Mouse (Mus musculus): Measurements from ENCODE around the gene Cerkl.

The Cerkl gene

DNA sequence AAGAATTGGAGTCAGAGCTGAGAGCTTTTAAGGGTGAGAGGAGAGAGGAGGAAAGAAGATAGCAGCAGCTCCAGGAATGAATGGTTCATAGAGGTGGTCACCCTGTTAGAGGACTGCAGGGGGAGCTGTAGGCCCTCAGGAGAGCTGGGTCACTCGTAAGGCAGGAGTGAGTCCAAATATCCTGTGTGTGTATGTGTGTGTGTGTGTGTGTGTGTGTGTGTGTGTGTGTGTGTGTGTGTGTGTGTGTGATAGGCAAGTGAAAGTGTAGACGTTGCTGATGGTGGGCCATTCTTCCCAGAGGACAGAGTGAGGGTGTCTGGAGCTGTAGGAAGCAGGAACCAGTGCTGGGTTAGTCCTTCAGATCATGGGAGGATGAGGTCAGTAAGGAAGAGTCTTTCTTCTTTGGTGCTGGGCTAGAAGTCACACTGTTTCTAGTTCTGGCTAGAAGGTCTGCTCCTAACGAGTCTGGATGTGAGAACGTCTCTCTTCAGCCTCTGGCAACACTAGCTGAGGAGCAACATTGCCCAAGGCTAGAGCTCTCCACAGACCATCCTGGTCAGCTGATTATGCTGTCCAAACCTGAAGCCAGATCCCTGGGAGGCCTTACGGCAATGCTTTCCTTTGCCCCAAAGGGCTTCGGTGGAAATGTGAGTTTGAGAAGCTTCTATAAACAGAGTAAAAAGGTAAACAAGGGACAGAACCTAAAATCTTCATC is 83.9 kb downstream of the Cerkl start:
- no peak for DNase-seq (ENCODE audit: low spot score)

DNA sequence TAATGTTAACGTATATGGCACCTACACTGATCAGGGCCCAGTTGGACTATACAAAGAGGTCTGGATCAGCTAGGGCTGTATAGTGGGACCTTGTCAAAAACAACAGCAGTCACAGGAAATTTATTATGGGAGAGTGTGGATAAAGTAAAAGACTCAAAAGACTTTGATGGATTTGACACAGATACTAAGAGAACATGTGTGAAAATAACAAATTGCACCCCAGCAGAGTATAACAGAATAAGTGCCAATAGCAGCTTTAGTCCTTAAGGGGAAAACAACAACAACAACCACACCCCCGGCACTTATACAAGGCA is 84.5 kb downstream of the Cerkl start:
- DNase-seq (ENCODE audit: low spot score) = no peak

DNA sequence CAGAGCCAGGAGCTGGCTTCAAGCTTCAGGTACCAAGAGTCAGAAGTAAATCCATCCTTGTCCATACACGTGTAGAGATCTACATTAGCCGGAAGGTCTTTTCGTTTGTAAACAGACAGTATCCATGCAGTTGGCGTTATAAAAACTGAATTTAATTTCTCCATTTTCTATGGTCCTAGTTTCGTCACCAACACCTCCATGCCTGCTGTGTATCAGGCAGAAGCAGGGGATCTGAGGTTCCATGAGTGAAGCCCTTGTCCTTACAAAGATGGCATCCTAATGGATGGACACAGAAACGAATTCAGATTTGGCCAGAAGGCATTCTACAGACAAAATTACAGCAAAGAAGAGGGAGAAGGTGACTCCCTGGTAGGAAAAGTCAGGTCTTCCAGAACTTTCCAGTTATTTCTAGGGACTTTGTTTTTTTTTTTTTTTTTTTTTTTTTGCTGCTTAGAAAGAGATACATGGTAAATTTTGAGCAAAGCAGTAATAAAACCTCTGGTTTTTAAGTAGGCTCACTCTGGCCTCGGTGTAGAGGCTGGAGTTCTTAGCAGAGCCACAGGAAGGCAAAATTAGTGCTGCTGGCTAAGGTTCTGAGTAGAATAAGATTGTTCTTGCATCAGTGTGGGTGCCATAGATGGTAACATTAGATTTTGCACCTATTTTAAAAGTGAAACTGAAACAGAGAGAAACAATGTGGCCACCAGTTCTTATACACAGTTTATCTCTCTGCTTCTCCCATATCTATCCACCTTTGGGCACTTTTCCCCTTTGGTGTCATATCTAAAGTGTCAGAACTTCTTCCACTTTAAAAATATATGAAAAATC is 85.0 kb downstream of the Cerkl start:
- DNase-seq (ENCODE audit: low spot score) = no peak

DNA sequence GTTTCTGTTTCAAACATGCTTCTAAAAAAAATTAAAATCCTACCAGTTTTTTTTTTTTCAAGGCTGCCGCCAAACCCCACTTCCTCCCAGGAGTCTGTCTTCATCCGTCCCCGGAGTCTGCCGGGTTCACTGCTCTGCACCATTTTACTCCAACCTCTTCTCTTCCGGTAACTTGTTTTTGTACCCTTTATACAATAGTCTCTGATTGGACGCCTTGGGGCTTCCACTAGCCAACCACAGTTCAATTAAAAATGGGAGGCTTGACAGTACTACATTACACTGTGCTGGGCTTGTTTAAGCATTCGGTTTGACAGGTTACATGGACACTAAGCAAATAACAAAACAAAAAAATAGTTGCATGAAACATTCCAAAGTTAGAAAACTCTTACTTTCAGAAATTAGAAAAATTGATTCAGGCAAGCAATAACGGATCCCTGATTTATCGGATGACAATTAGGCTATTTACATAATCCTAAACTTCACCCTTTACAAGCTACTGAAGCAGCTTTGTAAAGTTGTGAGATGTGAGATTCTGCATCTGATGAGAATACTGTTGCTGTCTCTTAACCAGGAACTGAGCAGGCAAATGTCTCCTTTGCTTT is 85.8 kb downstream of the Cerkl start:
- no peak for DNase-seq (ENCODE audit: low spot score)

DNA sequence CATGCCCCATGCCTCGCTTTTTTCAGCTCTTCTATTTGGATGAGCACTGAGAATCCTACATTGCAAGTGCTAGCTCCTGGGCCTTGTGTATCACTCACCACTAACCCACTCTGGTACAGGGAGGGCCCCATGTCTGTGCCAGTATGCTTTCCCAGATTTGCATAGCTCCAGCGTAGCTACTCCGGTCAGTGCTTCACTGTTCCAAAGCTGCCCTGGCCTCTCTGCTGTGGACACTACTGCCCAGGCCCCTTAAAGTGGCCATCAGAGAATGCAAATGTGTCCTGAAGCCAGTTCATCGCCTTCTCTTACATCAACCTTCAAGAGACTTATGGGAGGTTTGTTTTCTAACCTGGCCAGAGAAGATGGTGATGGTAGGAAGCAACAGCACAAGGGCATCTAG is 86.7 kb downstream of the Cerkl start:
- no peak for DNase-seq (ENCODE audit: low spot score)

DNA sequence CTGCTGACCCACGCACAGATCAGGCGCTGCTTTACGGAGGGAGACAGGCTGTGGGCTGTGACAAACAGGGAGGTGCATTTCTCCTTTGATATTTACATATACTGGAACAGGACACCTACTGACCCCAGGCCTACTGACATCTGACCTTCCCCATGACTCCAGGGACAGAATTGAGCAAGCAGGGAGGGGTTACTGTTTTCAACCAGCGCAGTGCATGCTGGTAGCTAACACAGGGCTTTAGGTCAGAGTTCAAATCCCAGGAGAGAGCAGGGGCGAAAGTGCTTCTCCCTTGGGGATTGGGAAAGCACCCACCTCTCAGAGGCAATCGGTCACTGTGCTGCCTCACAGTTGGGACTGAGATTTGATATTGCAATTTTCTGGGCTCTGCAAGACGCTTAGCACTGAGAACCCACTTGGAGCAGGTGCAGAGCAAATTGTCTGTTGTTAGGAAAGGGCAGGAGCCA is 87.5 kb downstream of the Cerkl start:
- DNase-seq (ENCODE audit: low spot score) = no peak

DNA sequence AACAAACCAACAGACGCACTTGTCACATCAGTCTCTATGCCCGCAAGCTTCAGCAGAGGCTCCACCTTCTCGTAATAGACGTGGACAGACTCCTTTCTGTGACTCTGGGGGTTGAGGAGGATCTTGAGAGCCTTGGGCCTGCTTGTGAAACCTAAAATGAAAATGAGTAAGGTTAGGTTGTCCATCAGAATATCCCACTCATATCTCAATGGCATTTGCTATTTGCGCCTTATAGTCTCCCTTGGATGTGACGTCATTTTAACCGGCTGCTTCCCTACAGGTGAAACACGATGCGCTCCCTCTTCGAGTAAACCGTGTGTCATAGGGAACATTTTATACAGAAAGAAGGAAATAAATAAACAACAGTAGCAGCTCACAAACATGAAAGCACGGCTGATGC is 87.9 kb downstream of the Cerkl start:
- no peak for DNase-seq (ENCODE audit: low spot score)

DNA sequence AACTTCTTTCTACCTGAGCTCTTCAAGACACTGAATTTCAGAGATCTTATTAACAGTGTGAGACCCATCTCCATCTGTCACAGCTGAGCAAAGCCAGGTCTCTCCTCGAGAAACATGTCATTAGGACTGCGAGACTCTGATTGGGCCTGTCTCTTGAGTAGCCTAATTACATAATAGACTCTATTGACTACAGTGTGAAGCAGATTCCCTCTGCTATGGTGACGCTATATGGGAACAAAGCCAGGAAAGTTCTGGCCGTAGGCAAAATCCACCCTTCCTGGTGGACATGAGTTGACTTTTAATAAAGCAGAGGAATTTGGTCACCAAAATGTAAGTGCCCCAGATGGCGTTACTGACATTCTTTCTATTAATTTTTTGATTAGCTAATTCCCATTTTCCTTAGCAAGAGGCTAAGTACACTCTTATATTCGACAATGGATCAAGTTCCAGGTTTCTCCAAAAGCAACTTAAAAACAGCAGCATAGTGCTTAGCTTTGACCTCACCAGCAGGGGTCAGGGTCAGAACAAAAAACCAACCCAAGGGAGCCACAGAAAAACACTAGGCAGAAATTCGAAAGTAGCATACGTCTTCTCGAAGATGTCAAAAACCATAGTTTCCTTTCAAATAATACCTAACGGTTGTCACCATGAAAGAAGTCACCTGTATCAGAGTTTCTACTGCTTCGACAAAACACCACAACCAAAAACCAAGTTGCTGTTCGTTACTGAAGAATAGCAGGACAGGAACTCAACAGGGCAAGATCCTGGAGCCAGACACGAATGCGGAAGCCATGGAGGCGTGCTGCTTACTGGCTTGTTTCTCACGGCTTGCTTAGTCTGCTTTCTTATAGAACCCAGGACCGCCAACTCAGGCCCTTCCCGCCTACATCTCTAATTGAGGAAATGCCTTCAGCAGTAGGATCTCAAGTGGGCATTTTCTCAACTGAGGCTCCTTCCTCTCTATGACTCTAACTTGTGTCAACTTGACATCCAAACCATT is 88.8 kb downstream of the Cerkl start:
- DNase-seq (ENCODE audit: low spot score) = no peak

DNA sequence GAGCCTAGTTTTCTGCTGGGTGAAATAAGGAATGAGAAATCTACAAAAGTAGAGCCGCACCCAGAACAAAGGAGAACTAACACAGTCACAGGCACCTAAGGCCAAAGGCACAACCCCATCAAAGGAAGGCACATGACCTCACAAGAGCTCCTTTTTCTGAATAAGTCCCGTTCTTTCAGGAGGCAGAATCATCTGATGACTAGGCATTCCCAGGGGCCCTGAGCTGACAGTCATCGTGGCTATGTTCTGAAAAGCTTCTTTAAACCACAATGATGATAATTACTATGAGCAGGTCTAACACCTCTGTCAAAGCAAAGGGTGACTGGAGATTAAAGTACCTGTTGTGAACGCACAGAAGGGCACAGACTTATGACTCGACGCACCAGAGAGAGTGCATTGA is 92.7 kb downstream of the Cerkl start:
- DNase-seq (ENCODE audit: low spot score) = no peak

DNA sequence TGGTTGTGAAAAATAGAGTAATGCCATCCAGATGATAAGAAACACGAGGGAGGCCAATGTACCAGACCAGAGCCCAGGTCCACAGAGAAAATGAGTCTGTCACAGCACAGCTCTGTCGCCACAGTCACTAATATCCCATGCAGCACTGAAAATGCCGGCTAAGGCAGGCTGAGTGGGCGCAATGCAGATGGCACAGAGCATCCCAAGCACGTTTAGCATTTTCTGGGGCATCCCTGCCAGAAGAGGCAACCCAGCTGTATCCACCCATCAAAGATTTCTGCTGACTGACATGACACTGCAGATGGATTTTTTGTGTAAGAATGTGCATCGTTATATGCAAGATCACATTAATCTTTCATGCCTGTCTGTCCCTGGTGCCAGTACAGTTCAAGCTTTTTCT is 94.6 kb downstream of the Cerkl start:
- no peak for DNase-seq (ENCODE audit: low spot score)

DNA sequence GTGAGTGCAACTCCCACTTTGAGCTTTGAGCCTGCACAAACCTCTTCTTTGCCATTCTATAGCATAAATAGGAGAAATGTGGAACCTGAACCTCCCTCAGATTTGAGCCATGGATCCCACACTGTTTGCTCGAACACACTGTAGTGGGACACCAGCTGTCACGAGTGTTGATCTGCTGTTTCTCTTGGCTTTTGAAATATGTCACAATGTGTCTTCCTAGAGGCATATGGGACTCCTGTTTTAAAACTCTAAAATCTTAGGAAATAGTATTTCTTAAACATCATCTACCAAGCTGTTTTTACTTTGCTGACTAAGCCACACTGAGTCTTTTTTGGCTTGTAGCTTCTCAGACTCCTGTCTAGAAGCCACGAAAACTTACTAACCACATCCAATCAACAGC is 98.8 kb downstream of the Cerkl start:
- DNase-seq (ENCODE audit: low spot score) = no peak

DNA sequence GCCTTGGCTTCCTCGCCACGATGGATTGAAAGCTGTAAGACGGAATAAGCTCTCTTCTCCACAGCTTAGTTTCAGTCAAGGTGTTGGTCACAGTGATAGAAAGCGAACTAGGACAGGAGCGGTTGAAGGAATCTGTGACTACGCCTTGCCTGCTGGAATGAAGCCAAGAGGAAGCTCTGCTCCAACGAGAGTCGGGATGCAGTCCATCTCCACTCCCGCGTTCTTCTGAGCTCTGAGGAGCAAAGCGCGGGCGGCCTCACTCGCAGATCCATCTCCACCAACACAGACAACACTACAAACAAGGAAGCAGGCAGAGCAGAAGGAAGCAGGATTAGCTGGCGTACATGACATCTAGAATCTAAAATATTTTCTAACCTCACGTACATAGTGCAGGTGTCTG is 101.8 kb downstream of the Cerkl start:
- DNase-seq (ENCODE audit: low spot score) = no peak

DNA sequence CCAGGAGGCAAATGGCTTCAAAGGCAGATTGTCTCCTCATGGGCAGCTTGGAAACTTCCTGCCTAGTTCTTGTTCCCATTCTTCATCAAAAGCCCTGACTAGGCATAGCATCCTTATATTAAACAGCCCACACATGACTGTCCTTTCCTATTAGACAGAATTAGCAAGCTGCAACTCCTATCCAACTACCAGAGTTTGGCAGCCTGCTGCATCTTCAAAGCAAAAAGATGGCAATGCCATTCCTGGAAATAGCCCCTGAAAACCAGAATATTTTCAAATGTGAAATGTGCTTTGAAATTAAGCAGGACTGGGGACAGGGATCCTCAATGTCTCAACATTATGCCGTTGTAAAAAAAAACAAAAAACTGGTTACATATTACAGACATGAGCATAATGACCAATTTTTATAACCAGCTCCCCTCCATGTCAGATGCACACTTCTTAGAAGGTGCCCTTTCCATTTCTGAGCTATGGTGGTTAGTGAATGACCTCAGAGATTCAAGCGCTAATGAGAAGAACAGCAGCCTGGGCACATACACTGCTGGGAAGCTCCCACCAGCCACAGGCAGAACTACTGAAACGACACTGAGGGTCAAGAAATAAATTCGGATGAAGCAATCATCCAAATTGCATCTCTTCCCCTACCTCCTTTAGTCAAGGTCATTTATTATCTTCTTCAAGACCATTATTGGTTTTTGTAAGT is 104.3 kb downstream of the Cerkl start:
- no peak for DNase-seq (ENCODE audit: low spot score)

DNA sequence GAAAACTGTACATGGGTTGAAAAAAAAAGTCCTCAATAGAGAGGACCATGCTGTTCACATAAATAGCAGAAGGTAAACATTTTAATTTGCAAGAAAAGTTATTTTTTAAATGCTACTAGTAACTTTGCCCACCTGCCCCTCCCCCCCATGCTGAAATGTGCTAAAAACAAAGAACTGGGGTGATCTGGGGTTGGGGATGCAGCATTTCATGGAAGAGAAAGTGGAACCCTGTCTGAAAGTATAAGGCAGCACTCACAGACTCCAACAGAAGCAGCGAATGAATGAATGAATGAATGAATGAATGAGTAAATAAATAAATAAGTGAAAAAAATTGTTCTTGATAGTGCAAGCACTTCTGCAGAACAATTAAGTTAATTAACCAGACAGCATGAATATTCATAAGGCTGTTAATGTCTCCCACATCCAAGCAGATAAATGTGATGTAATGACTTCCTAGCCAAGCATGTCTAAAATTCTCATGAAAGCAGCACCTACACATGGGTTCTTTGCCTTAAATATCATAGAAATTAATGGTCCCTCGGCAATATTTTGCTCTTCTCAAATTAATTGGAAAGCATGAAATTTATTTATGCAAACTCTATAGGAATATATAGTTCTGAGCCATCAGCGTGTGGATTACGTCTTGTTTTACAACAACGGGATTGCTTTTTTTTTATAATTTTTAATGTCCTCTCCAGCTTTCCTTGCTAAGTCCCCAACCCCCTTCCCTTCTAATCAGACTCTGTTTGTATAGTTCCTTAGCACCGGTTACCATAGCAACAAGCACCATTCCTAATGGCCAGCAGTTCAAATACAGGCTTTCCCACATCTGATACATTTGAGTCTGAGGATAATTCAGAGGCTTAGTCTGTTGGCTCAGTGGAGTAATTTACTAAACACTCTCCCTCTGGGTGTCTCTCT is 105.1 kb downstream of the Cerkl start:
- no peak for DNase-seq (ENCODE audit: low spot score)

DNA sequence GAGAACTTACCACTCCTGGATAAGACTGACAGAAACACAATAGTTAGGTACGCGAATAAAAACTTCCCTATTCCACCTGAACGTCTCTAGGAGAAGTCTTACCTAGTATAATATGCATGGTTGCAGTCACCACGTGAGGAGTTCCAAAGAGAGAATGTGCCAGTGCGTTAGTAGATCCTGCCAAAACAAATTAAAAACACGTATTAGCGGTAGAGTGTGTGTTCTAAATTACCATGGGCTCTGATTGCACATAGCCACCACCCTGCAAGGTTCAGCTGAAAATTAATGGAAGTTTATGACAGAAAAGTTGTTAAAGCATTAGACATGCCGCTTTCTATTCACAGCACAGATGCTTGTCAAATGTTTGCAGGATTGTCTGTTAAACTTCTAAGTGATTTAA is 113.5 kb downstream of the Cerkl start:
- DNase-seq (ENCODE audit: low spot score) = no peak

DNA sequence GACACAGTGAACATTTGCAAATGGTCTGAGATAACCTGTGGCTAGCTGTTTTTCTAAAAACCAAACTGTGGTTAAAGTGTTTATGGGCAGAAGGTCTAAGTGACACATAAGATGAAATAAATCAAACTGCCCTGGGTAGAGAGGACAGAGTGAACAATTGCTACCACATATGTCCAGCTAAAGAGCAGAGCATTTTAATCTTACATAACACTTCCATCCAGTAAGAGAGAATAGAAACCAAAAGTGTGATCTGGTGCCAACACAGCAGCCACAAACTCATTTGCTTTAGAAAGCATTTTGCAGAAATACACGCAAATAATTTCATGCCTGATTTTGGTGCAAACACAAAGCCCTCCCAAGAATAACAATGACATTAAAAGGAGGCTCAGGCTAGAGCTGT is 117.6 kb downstream of the Cerkl start:
- DNase-seq (ENCODE audit: low spot score) = no peak

DNA sequence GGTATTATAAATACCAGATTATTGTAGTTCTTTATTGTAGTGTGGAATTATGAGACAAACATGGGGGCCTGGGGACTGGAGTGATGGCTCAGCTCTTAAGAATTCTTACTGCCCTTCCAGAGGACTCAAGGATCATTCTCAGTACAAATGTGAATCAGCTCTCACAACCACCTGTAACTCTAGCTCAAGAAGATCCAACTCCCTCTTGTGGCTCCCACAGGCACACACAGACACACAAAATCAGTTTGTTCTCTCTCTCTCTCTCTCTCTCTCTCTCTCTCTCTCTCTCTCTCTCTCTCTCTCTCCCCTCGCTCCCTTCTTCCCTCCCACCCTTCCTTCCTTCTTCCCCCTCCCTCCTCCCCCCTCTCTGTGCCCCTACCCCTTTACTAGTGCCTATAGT is 120.4 kb downstream of the Cerkl start:
- no peak for DNase-seq (ENCODE audit: low spot score)

DNA sequence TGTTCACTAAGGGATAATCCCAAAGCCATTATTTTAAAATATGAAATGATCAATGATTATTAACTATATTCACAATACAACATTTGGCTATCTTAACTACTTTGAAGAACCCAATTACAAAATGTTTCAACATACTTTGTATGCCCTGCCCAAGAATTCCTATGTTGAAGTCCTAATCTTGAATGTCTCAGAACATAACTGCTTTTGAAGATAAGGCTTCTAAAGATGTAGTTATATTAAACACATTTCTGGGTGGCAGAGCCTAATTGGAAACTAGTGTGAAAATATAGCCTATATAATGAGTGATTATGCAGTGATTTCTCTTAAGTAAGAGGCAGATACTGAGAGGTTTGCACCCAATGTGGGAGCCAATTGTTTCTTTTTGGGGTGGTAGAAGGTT is 121.9 kb downstream of the Cerkl start:
- no peak for DNase-seq (ENCODE audit: low spot score)

DNA sequence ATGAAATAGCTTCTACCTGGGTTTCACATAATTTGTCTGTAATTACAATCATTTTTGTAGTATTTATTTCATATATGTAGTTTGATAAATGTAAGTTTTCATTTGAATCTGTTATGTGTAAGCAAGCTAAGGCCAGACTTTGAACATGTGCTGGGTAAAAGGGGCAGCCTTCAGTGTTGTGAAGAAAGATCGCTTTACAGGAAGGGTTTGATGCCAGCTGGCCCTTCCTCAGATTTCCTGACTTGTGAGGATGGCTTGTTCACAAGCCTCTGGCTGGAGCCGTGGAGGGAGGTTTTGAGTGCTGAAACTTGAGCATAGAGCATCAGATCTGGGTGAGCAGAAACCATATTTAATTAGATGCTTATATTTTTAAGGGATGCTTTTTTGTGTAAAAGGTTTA is 128.5 kb downstream of the Cerkl start:
- no peak for DNase-seq (ENCODE audit: low spot score)

DNA sequence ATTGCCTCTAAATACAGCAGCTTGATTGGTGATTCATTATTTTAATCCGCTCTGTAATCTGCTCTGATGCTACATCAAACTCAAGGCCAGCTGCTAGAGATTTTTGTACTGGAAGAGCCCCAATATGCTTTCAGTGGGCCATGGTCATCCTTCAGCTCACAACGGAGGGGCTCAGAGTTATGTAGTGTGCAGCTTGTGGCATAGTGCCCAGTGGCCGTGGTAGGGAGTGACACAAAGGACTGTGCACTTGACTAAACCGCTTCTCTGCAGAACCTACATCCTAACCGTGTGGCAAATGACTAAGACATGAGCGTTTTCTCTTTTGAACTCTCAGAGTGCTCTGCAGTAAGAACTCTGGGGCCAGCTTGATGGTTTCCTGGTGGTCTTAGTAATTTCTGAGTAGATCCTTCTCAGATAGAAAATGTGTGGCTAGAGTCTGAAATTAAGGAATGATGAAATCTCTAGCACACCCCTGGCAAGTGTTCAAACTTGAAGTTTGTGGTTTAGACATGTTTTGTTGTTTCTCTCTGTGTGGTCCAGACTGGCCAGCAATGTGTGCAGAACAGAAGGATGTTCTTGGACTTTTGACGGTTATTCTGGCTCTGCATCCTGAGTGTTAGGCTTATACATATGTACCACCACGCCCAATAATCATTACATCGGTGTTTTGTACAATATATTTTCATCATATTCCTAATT is 140.3 kb downstream of the Cerkl start:
- DNase-seq (ENCODE audit: low spot score) = no peak

Data from ovary, postnatal 36 days (tissue).